In the genomic region with DNA sequence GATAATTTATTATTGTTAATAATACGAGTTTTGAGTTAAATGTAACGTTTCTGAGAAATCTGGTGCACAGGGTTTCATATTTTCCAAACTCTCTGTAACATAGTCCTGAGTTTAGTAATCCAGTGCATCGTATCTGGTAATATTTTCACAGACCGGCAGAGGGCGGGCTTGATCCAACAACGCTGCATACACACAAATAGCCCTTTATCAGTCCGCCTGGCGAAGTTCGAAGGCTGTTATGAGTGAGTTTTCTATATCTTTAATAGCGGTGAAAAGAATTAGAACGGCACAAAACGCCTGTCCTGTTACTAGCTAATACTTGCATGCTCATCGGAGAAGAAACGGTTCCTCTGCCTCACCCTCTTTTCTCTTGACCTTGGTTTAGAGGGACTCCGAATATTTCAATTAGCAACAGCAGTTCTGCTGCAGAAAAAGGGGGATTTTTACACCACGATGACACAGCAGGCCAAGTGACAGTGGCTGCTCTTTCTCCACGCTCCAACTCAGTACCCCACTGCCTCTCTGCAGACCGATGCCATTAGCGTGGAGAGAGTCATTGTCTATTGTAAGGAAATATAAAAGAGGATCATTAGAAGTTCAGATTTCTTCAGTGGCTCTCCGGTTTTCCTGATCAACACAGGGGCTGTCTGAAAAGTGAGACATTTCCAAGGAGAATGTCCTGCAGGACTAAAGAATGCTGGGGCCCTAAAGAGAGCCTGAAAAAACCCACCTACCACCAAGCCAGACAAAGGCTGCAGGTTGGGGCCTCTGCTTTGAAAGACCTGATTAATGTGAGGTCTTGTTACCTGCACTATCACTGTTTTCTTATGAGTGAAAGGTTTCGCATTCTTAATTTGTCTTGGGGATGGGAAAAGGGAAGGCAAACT, we compare ENCODE assay signal across 8 mouse cellular contexts.
DNase-seq lines count a peak whose midpoint lies in the region; ATAC-seq lines count a peak whose summit lies in the region.

No protein-coding gene starts in this region.

- no peaks in the 10 kb centered on the region for H3K9me3 ChIP-seq in intestine, embryonic 15.5 days

- no peak overlapping the region for H3K9ac ChIP-seq in intestine, embryonic 15.5 days

- H3K27ac ChIP-seq in intestine, embryonic 15.5 days = no peak overlapping the region

- no peaks in the 10 kb centered on the region for H3K27me3 ChIP-seq in intestine, embryonic 15.5 days (replicated peaks)

- H3K4me2 ChIP-seq in intestine, embryonic 15.5 days (replicated peaks) = peak overlapping the region; percentile 54

- H3K4me3 ChIP-seq in intestine, embryonic 15.5 days (replicated peaks) = no peak overlapping the region; the same call in 1 of the 2 replicates

- ATAC-seq in intestine, embryonic 15.5 days = peak; percentile 81
- peak; percentile 95 for ATAC-seq in megakaryocyte-erythroid progenitor cell, adult 5-6 weeks (replicated peaks; ENCODE audit: low FRiP score, low TSS enrichment, poor library complexity, severe bottlenecking)

- 18% methylated on average over 21 of the region's 21 CpGs for WGBS in intestine, embryonic 15.5 days

- H3K4me1 ChIP-seq in intestine, embryonic 15.5 days (replicated peaks) = no peaks in the 10 kb centered on the region

- no peaks in the 10 kb centered on the region for H3K36me3 ChIP-seq in intestine, embryonic 15.5 days

- DNase-seq in spleen, postnatal 4 days (ENCODE audit: low spot score in 2 of 2) = peak; percentile 27 to 68
- DNase-seq in spleen, adult 12 weeks (ENCODE audit: low spot score) = no peak
- peak; percentile 82 for DNase-seq in embryo, embryonic 10 days (ENCODE audit: low spot score)
- peak; percentile 24 for DNase-seq in gastrocnemius, postnatal 14 days
- DNase-seq in left cerebral cortex, postnatal 10 days (ENCODE audit: extremely low spot score in 1 of 2, low spot score in 2 of 2) = peak; percentile 61 to 71
- peak; percentile 85 for DNase-seq in right cerebral cortex, postnatal 4 days

- intact Hi-C loops in gastrocnemius, postnatal 14 days (cut with DNase I; ENCODE audit: low total_unique reads) = no loop called here
- intact Hi-C loops in left cerebral cortex, postnatal 10 days (cut with DNase I) = loop anchor here (2.0 kb wide), 1 partner anchor 268 kb away; no protein-coding TSS in a partner anchor
